Mouse (Mus musculus) CH12.LX (cell line): ENCODE measurements at regions not wholly inside any gene's neighbourhood (a gene's known extent, or its start where the extent isn't known, plus 50 kb on each side); places are given as distances from the start of the nearest gene placed in this dataset.

ENCODE experiments used
- CHD2 ChIP-seq: IDR thresholded peaks from 2 replicates; pipeline ENCODE4 v1.6.1; 2011; ENCODE audit warnings: low read length, improper control_type of control experiment
- CTCF ChIP-seq, 2 experiments: IDR thresholded peaks in 1 of 2; conservative IDR thresholded peaks in 1 of 2; 2 replicates each; pipeline ENCODE4 v1.5.1; 2011 to 2012; ENCODE audit warnings: low read depth in 2 of 2, low read length in 2 of 2, improper control_type of control experiment in 1 of 2, inconsistent platforms in 1 of 2, mild to moderate bottlenecking in 1 of 2, moderate library complexity in 1 of 2
- EP300 ChIP-seq: IDR thresholded peaks from 2 replicates; pipeline ENCODE4 v1.6.1; 2011; ENCODE audit warnings: low read length, improper control_type of control experiment
- JUND ChIP-seq: conservative IDR thresholded peaks from 2 replicates; pipeline ENCODE4 v1.6.1; 2011; ENCODE audit warnings: low read depth, low read length, improper control_type of control experiment
- MAFK ChIP-seq: IDR thresholded peaks from 2 replicates; pipeline ENCODE4 v1.6.1; 2011; ENCODE audit warnings: low read length, improper control_type of control experiment; ENCODE audit not compliant: insufficient replicate concordance
- MAX ChIP-seq: IDR thresholded peaks from 2 replicates; pipeline ENCODE4 v1.6.1; 2011; ENCODE audit warnings: low read length, improper control_type of control experiment
- MXI1 ChIP-seq: IDR thresholded peaks from 2 replicates; pipeline ENCODE4 v1.6.1; 2011; ENCODE audit warnings: mild to moderate bottlenecking, low read depth, low read length, improper control_type of control experiment
- NELFE ChIP-seq: IDR thresholded peaks from 2 replicates; pipeline ENCODE4 v1.6.1; 2011; ENCODE audit warnings: low read depth, low read length, improper control_type of control experiment
- POLR2A ChIP-seq: IDR thresholded peaks from 2 replicates; pipeline ENCODE4 v1.6.1; 2011; ENCODE audit warnings: low read depth, mild to moderate bottlenecking, improper control_type of control experiment, low read length
- SIN3A ChIP-seq: IDR thresholded peaks from 2 replicates; pipeline ENCODE4 v1.6.1; 2012; ENCODE audit warnings: low read length, improper control_type of control experiment, inconsistent platforms
- TCF12 ChIP-seq: IDR thresholded peaks from 2 replicates; pipeline ENCODE4 v1.6.1; 2014; ENCODE audit warnings: low read depth, mild to moderate bottlenecking, inconsistent platforms, low read length, improper control_type of control experiment
- UBTF ChIP-seq: IDR thresholded peaks from 2 replicates; pipeline ENCODE4 v1.6.1; 2012; ENCODE audit warnings: low read depth, mild to moderate bottlenecking, inconsistent platforms, low read length, improper control_type of control experiment, moderate library complexity
- USF1 ChIP-seq: IDR thresholded peaks from 2 replicates; pipeline ENCODE4 v1.6.1; 2014; ENCODE audit warnings: low read depth, mild to moderate bottlenecking, inconsistent platforms, low read length, improper control_type of control experiment
- USF2 ChIP-seq: conservative IDR thresholded peaks from 2 replicates; pipeline ENCODE4 v1.6.1; 2011; ENCODE audit warnings: low read depth, low read length, improper control_type of control experiment

- TF ChIP-seq CHD2 (no peak), EP300 (no peak), CTCF (conservative IDR thresholded peaks at IDR 0.05 in 1 of 2, IDR thresholded peaks at IDR 0.05 in 1 of 2; ENCODE audit: low read depth in 2 of 2, low read length in 2 of 2) (no peak), MAFK (no peak), JUND (no peak), USF2 (no peak), USF1 (no peak), MAX (no peak), NELFE (no peak), POLR2A (no peak), UBTF (no peak), MXI1 (no peak), TCF12 (no peak), SIN3A (no peak)
Measured at GRCm38 (mm10) chr6:31645261-31645660, 81.5 kb upstream of the Podxl start.
